18 mouse cellular contexts compared by ENCODE assay signal in the genomic region with DNA sequence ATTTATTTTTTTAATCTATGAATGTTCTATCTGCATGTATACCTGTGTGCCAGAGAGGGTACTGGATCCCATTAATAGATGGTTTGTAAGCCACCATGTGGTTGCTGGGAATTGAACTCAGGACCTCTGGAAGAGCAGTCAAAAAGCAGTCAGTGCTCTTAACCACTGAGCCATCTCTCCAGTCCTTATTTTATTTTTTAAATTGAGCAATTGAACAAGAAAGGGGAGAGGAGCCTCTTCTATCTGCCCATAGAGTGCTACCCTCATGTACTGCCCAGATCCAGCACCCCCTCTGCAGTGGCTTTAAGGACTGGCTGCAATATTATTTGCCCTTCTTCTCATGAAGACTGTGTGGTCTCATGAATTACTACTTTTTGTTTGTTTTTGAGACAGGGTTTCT. TPM values are rescaled to one million over a fixed set of nuclear protein-coding genes. Genes with fewer than 3 reads are reported as not detected.
"Had no signal": no experiment of that assay in that cellular context is flagged by ENCODE, and none has a peak within 500 bp of the region (broad histone marks: within the 10 kb centered on the region; RNA-seq: fewer than 3 reads in every experiment).

No protein-coding gene starts in this region.

- H3K4me2 ChIP-seq: neural tube, embryonic 13.5 days; neural tube, embryonic 15.5 days; stomach, embryonic 15.5 days had no signal

- H3K4me1 ChIP-seq: neural tube, embryonic 13.5 days; neural tube, embryonic 15.5 days; stomach, embryonic 15.5 days had no signal

- H3K27me3 ChIP-seq: neural tube, embryonic 13.5 days; stomach, embryonic 15.5 days had no signal

- H3K4me3 ChIP-seq: neural tube, embryonic 13.5 days; neural tube, embryonic 15.5 days; stomach, embryonic 15.5 days had no signal

- H3K9ac ChIP-seq: neural tube, embryonic 13.5 days; neural tube, embryonic 15.5 days; stomach, embryonic 15.5 days had no signal

- H3K9me3 ChIP-seq: neural tube, embryonic 13.5 days; neural tube, embryonic 15.5 days; stomach, embryonic 15.5 days had no signal

- DNase-seq: retina, postnatal 1 day; right cerebral cortex, adult 18-20 months; right cerebral cortex, postnatal 14 days; right cerebral cortex, postnatal 25 days; right cerebral cortex, postnatal 4 days; spleen, adult 18-20 months; thymus, adult 18-20 months; thymus, adult 2 months; thymus, postnatal 14 days; thymus, postnatal 25 days; thymus, postnatal 36 days; thymus, postnatal 4 days had no signal

- H3K27ac ChIP-seq: neural tube, embryonic 13.5 days; neural tube, embryonic 15.5 days; stomach, embryonic 15.5 days; stomach, postnatal 0 days had no signal

- H3K36me3 ChIP-seq: neural tube, embryonic 13.5 days; neural tube, embryonic 15.5 days; stomach, embryonic 15.5 days had no signal

RNA-seq across cellular contexts. Expression of a gene that starts 26.5 kb away (rescaled TPM):
- total RNA-seq: neutrophil, adult 5-6 weeks had no signal

RNA-seq across cellular contexts. Expression of a gene that starts 26.7 kb away (rescaled TPM):
- total RNA-seq: neutrophil, adult 5-6 weeks had no signal
- polyA plus RNA-seq: small intestine, adult 2 months had no signal
